Mouse (Mus musculus) ES-Bruce4 (cell line): Measurements from ENCODE around the gene Klhl30. TPM values are rescaled to one million over a fixed set of nuclear protein-coding genes. Genes with fewer than 3 reads are reported as not detected.

Source experiments
- H3K27ac ChIP-seq: 2 replicates; pipeline ENCODE4 v1.5.1; 2012; ENCODE audit warnings: low read length, inconsistent platforms; ENCODE audit not compliant: insufficient read depth
- H3K27me3 ChIP-seq: 2 replicates; pipeline ENCODE4 v1.6.1; 2012; ENCODE audit warnings: mild to moderate bottlenecking, low read length, inconsistent platforms; ENCODE audit not compliant: control insufficient read depth, poor library complexity, insufficient read depth, severe bottlenecking
- H3K36me3 ChIP-seq: 2 replicates; pipeline ENCODE4 v1.6.1; 2012; ENCODE audit warnings: inconsistent platforms, mild to moderate bottlenecking, low read length, moderate library complexity; ENCODE audit not compliant: control insufficient read depth, poor library complexity, insufficient read depth, severe bottlenecking
- H3K4me1 ChIP-seq: one replicate; pipeline ENCODE4 v1.8.1; 2011; ENCODE audit warnings: low read length; ENCODE audit not compliant: control insufficient read depth, insufficient read depth
- H3K4me3 ChIP-seq: 2 replicates; pipeline ENCODE4 v1.5.1; 2011; ENCODE audit warnings: low read depth, mild to moderate bottlenecking, low read length
- H3K9ac ChIP-seq: 2 replicates; pipeline ENCODE4 v1.6.1; 2012; ENCODE audit warnings: low read depth, mild to moderate bottlenecking, inconsistent platforms; ENCODE audit not compliant: poor library complexity, severe bottlenecking
- H3K9me3 ChIP-seq: replicated peaks from 2 replicates; pipeline ENCODE4 v1.6.1; 2012; ENCODE audit warnings: mild to moderate bottlenecking, low read length, inconsistent platforms; ENCODE audit not compliant: control insufficient read depth, poor library complexity, insufficient read depth, severe bottlenecking
- CTCF ChIP-seq: IDR thresholded peaks from one replicate; pipeline ENCODE4 v1.8.1; 2011; ENCODE audit warnings: low read depth, low read length
- EP300 ChIP-seq: IDR thresholded peaks from 2 replicates; pipeline ENCODE4 v1.6.1; 2011; ENCODE audit warnings: low read depth, low read length; ENCODE audit not compliant: insufficient read depth
- POLR2A ChIP-seq: IDR thresholded peaks from one replicate; pipeline ENCODE4 v1.8.1; 2011; ENCODE audit warnings: low read length; ENCODE audit not compliant: insufficient read depth
- polyA plus RNA-seq: library from polyadenylated mRNA; stranded (reverse); fragments of >200 nt; gene quantifications from 2 replicates; pipeline ENCODE4 v1.2.4, GENCODE M21; 2011; ENCODE audit warnings: low read depth; ENCODE audit not compliant: missing spikeins, insufficient read depth, insufficient read length

Klhl30 gene
- polyA plus RNA-seq = 0.25 and 0.35 TPM in 2 replicates

DNA sequence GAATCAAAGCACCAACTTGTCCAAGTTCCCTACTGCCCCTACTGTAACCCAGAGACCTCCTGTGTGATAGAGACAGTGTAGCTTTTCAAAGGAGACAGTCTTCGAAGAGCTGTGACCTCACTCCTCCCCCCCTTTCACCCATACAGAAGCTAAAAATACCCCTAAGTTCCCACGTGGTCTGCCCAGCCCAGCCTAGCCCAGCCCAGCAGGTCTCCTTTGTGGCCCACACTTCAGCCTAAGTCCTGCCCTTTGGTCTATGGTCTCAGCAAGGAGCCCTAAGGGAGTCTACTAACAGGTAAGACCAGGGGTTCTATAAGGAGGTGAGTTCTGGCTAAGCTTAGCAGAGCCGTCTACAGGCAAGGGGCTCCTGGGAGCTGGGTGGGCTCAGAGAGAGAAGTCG lies at the start of gene Klhl30:
Klhl30 (plus strand) TSS at position 176 of the 400 bp plus-strand sequence.
- no peaks in the 10 kb centered on the region; the same call in 1 of the 2 replicates for H3K27me3 ChIP-seq
- no peak within 1 kb of the TSS for H3K4me3 ChIP-seq
- H3K4me1 ChIP-seq = no peaks in the 10 kb centered on the region
- no peaks in the 10 kb centered on the region for H3K36me3 ChIP-seq
- no peak within 1 kb of the TSS for H3K27ac ChIP-seq
- no peak within 1 kb of the TSS for H3K9ac ChIP-seq
- TF ChIP-seq EP300 = no peak
- TF ChIP-seq CTCF = no peak
- TF ChIP-seq POLR2A = no peak
- H3K9me3 ChIP-seq = no peaks in the 10 kb centered on the region

GRCm38 (mm10) chr1:91301206-91301920 lies 49.5 kb upstream of the Klhl30 start:
- Histone ChIP-seq H3K9ac (no peak overlapping the region), H3K27me3 (no peaks in the 10 kb centered on the region), H3K36me3 (no peaks in the 10 kb centered on the region), H3K27ac (no peak overlapping the region), H3K4me1 (peaks cover 2% of the 10 kb centered on the region), H3K4me3 (no peak overlapping the region), H3K9me3 (no peaks in the 10 kb centered on the region)
- TF ChIP-seq EP300 (no peak), POLR2A (no peak), CTCF (no peak)

DNA sequence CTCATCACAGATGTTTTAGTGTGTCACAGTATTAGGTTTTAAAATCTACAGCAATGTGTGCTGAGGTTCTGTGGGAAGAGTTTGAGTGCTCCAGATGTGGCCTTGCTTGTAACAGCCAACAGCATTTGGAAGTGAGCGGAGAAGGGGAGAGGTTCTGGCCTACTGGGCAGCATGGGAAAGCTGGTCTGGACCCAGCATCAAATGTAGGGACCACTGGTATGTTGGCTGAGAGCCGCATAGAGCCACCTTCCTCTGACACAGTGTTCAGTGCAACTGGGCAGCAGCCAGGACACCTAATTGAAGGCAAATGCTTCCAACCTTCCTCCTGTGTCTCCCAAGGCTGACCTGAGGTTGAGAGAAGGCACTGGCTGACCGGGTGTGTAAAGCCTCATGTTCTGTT lies 48.8 kb upstream of the Klhl30 start:
- no peak for TF ChIP-seq EP300
- TF ChIP-seq POLR2A = no peak
- no peak for TF ChIP-seq CTCF
- H3K36me3 ChIP-seq = no peaks in the 10 kb centered on the region
- peaks cover 2% of the 10 kb centered on the region for H3K4me1 ChIP-seq
- no peaks in the 10 kb centered on the region for H3K9me3 ChIP-seq
- H3K9ac ChIP-seq = no peak overlapping the region
- no peak overlapping the region for H3K4me3 ChIP-seq
- no peak overlapping the region for H3K27ac ChIP-seq
- no peaks in the 10 kb centered on the region for H3K27me3 ChIP-seq

DNA sequence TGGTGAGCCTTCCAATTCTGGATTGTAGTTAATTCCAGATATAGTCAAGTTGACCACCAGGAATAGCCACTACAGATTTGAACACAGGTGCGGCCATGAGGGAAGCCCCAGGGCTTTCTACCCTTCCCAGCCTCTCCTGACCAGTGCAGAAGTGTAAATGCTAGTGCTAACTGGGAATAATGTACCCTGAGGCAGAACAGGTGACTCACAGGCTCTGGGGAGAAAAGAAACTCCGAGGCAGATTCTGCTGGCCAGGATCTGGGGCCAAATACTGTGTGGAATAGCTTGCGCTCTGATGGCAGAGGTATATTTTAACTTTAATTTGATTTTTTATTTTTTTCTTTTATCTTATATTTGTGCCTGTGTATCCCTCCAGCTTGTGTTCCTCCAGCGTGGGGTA lies 46.2 kb upstream of the Klhl30 start:
- no peak overlapping the region for H3K4me3 ChIP-seq
- no peaks in the 10 kb centered on the region for H3K4me1 ChIP-seq
- no peaks in the 10 kb centered on the region for H3K9me3 ChIP-seq
- H3K36me3 ChIP-seq = no peaks in the 10 kb centered on the region; the same call in 1 of the 2 replicates
- H3K9ac ChIP-seq = no peak overlapping the region
- H3K27ac ChIP-seq = no peak overlapping the region
- TF ChIP-seq EP300 (no peak), CTCF (no peak), POLR2A (no peak)
- no peaks in the 10 kb centered on the region for H3K27me3 ChIP-seq

- no peak for TF ChIP-seq CTCF
- TF ChIP-seq POLR2A = no peak
- no peak for TF ChIP-seq EP300
- H3K27me3 ChIP-seq = no peaks in the 10 kb centered on the region
- H3K9me3 ChIP-seq = no peaks in the 10 kb centered on the region
- no peak overlapping the region for H3K27ac ChIP-seq
- no peak overlapping the region for H3K9ac ChIP-seq
- H3K36me3 ChIP-seq = no peaks in the 10 kb centered on the region; the same call in 1 of the 2 replicates
- peaks cover 2% of the 10 kb centered on the region for H3K4me1 ChIP-seq
- H3K4me3 ChIP-seq = no peak overlapping the region
Observed at GRCm38 (mm10) chr1:91309366-91310085, 41.3 kb upstream of the Klhl30 start.

- Histone ChIP-seq H3K4me3 (no peak overlapping the region), H3K4me1 (peaks cover 2% of the 10 kb centered on the region), H3K36me3 (no peaks in the 10 kb centered on the region; the same call in 1 of the 2 replicates), H3K27ac (no peak overlapping the region), H3K9ac (no peak overlapping the region), H3K9me3 (no peaks in the 10 kb centered on the region), H3K27me3 (no peaks in the 10 kb centered on the region)
- TF ChIP-seq EP300 = no peak
- TF ChIP-seq CTCF = no peak
- TF ChIP-seq POLR2A = no peak
Observed at GRCm38 (mm10) chr1:91312273-91312672, 38.5 kb upstream of the Klhl30 start.
